Comparison of ENCODE assay signal across 19 mouse cellular contexts in genomic region chr7:45169495-45169894, GRCm38 (mm10). TPM values are rescaled to one million over a fixed set of nuclear protein-coding genes. Genes with fewer than 3 reads are reported as not detected.
DNase-seq lines count a peak whose midpoint lies in the region; ATAC-seq lines count a peak whose summit lies in the region.
"Had no signal": no experiment of that assay in that cellular context is flagged by ENCODE, and none has a peak within 500 bp of the region (broad histone marks: within the 10 kb centered on the region; RNA-seq: fewer than 3 reads in every experiment).

No protein-coding gene starts in this region.

- intact Hi-C loops in left cerebral cortex, postnatal 10 days (cut with DNase I): loop anchor here (10.0 kb wide), 1 partner anchor 195 kb away; the partner anchor contains the start of gene Ppfia3

- peak; percentile 59 for DNase-seq in left cerebral cortex, adult 11 months (ENCODE audit: low spot score)
- DNase-seq in left cerebral cortex, postnatal 10 days (ENCODE audit: extremely low spot score in 1 of 2, low spot score in 2 of 2): no peak
- DNase-seq in CD4-positive helper T cell, adult 2 months (ENCODE audit: low read depth, low spot score): peak; percentile 22
- peak; percentile 83 for DNase-seq in cerebellum, adult 9-10 months
- DNase-seq in layer of hippocampus, adult 8-10 months (ENCODE audit: low spot score in 2 of 2): peak; percentile 61 to 73
- DNase-seq: kidney, postnatal 4 days; midbrain, embryonic 14.5 days had no signal

- peaks cover 68% of the 10 kb centered on the region for H3K27me3 ChIP-seq in kidney, embryonic 16.5 days (ENCODE audit: insufficient read depth, low read length)

- no peak overlapping the region for H3K27ac ChIP-seq in kidney, embryonic 16.5 days (ENCODE audit: low read length)
- H3K27ac ChIP-seq: hindbrain, embryonic 10.5 days; limb, embryonic 10.5 days; liver, embryonic 14.5 days; stomach, embryonic 15.5 days had no signal

- H3K4me2 ChIP-seq in kidney, embryonic 16.5 days (replicated peaks; ENCODE audit: low read depth, low read length): no peak overlapping the region
- H3K4me2 ChIP-seq: heart, embryonic 11.5 days; stomach, embryonic 15.5 days had no signal

- H3K4me3 ChIP-seq in kidney, embryonic 16.5 days (ENCODE audit: low read length): no peak overlapping the region
- H3K4me3 ChIP-seq: stomach, embryonic 15.5 days had no signal

- H3K9ac ChIP-seq in kidney, embryonic 16.5 days (replicated peaks; ENCODE audit: low read length): no peak overlapping the region
- H3K9ac ChIP-seq: liver, embryonic 14.5 days; stomach, embryonic 15.5 days had no signal

- ATAC-seq in monocyte, adult 5-6 weeks (replicated peaks; ENCODE audit: insufficient number of reproducible peaks, low FRiP score, low TSS enrichment, poor library complexity, severe bottlenecking): no peak
- no peak for ATAC-seq in kidney, embryonic 16.5 days (ENCODE audit: low FRiP score, low TSS enrichment)
- ATAC-seq: intestine, postnatal 0 days had no signal

- peaks cover 19% of the 10 kb centered on the region for H3K9me3 ChIP-seq in kidney, embryonic 16.5 days (ENCODE audit: low read length)

- H3K36me3 ChIP-seq in kidney, embryonic 16.5 days (ENCODE audit: insufficient read depth, low read length): no peaks in the 10 kb centered on the region
- H3K36me3 ChIP-seq: hindbrain, embryonic 10.5 days; stomach, embryonic 15.5 days had no signal

- 91% methylated on average over 3 of the region's 3 CpGs for WGBS in kidney, embryonic 16.5 days

- 0 out of 2 replicates have a peak, but pooled peaks cover under 1% of the 10 kb centered on the region for H3K4me1 ChIP-seq in kidney, embryonic 16.5 days (ENCODE audit: insufficient read depth, low read length)
- H3K4me1 ChIP-seq: stomach, embryonic 15.5 days had no signal

RNA-seq across cellular contexts. Expression of gene Slc17a7, which starts 5.7 kb away (rescaled TPM):
- 1,000 to 10,000 TPM; 1,057 to 1,070 TPM for total RNA-seq in left cerebral cortex, postnatal 10 days (2021)
- 1,000 to 10,000 TPM; 1,166 to 1,245 (median 1,206) TPM for total RNA-seq in layer of hippocampus, adult 8-10 months (2022)
- total RNA-seq in monocyte, adult 5-6 weeks (2017): not detected in 3 replicates
- 0.19 and 0.42 TPM in 2 replicates for polyA plus RNA-seq in kidney, embryonic 16.5 days (2015; fragmentation: Nextera tagmentation; extraction: Ambion mirVana)
- polyA plus RNA-seq: intestine, postnatal 0 days; neural tube, embryonic 14.5 days; stomach, embryonic 15.5 days had no signal

RNA-seq across cellular contexts. Expression of gene Gfy, which starts 9.9 kb away (rescaled TPM):
- total RNA-seq in left cerebral cortex, postnatal 10 days (2021): under 1 TPM in 1 of 2 experiments, not detected in 1; 0.17 TPM
- under 1 TPM in 2 of 4 experiments, not detected in 2; 0.20 to 0.51 TPM for total RNA-seq in layer of hippocampus, adult 8-10 months (2022)
- not detected in 3 replicates for total RNA-seq in monocyte, adult 5-6 weeks (2017)
- polyA plus RNA-seq in kidney, embryonic 16.5 days (2015; fragmentation: Nextera tagmentation; extraction: Ambion mirVana): not detected in 2 replicates
- total RNA-seq: gastrocnemius, adult 18-20 months had no signal
- polyA plus RNA-seq: heart, embryonic 11.5 days; hindbrain, embryonic 10.5 days; intestine, postnatal 0 days; limb, embryonic 10.5 days; liver, embryonic 14.5 days; midbrain, embryonic 14.5 days; neural tube, embryonic 14.5 days; stomach, embryonic 15.5 days had no signal

RNA-seq across cellular contexts. Expression of gene Pth2, which starts 11.3 kb away (rescaled TPM):
- not detected for total RNA-seq in left cerebral cortex, postnatal 10 days (2021)
- not detected for total RNA-seq in layer of hippocampus, adult 8-10 months (2022)
- not detected in 3 replicates for total RNA-seq in monocyte, adult 5-6 weeks (2017)
- not detected in 2 replicates for polyA plus RNA-seq in kidney, embryonic 16.5 days (2015; fragmentation: Nextera tagmentation; extraction: Ambion mirVana)
- total RNA-seq: gastrocnemius, adult 18-20 months had no signal
- polyA plus RNA-seq: embryonic facial prominence, embryonic 11.5 days; forebrain, embryonic 11.5 days; heart, embryonic 11.5 days; hindbrain, embryonic 10.5 days; intestine, postnatal 0 days; limb, embryonic 10.5 days; liver, embryonic 14.5 days; neural tube, embryonic 14.5 days; stomach, embryonic 15.5 days had no signal

RNA-seq across cellular contexts. Expression of gene Aldh16a1, which starts 15.1 kb away (rescaled TPM):
- total RNA-seq in left cerebral cortex, postnatal 10 days (2021): 10 to 100 TPM; 13.3 to 16.7 TPM
- total RNA-seq in layer of hippocampus, adult 8-10 months (2022): 10 to 100 TPM; 16.9 to 18.6 (median 17.6) TPM
- total RNA-seq in monocyte, adult 5-6 weeks (2017): 28.6 to 46.8 TPM (median 34.2 TPM) in 3 replicates
- 81.2 and 88.6 TPM in 2 replicates for polyA plus RNA-seq in kidney, embryonic 16.5 days (2015; fragmentation: Nextera tagmentation; extraction: Ambion mirVana)

RNA-seq across cellular contexts. Expression of gene Pih1d1, which starts 15.4 kb away (rescaled TPM):
- 10 to 100 TPM; 60.0 to 66.7 TPM for total RNA-seq in left cerebral cortex, postnatal 10 days (2021)
- total RNA-seq in layer of hippocampus, adult 8-10 months (2022): 10 to 100 TPM; 37.5 to 56.7 (median 46.3) TPM
- 23.4 to 37.8 TPM (median 26.8 TPM) in 3 replicates for total RNA-seq in monocyte, adult 5-6 weeks (2017)
- 109 and 112 TPM in 2 replicates for polyA plus RNA-seq in kidney, embryonic 16.5 days (2015; fragmentation: Nextera tagmentation; extraction: Ambion mirVana)

Comparison
In these comparisons a context has a peak if more than half of its experiments do, and no peak if none do; other contexts are left out.
1. DNase-seq: peak in left cerebral cortex, adult 11 months (single experiment), CD4-positive helper T cell, adult 2 months (single experiment), cerebellum, adult 9-10 months (single experiment) and layer of hippocampus, adult 8-10 months (2 of 2); none in left cerebral cortex, postnatal 10 days (0 of 2).
2. RNA of gene Slc17a7, which starts 5.7 kb away (total RNA-seq): 1,166 to 1,245 TPM in layer of hippocampus, adult 8-10 months and 1,057 to 1,070 TPM in left cerebral cortex, postnatal 10 days; not detected in monocyte, adult 5-6 weeks; every median in the first group is over 1,000 times any median in the second.